Mouse (Mus musculus) cortical plate, adult 2 months (tissue): ENCODE measurements around the gene Lad1.
A peak's percentile ranks its signal among the peaks of the same experiment; 100 is the strongest.

ENCODE experiments used
- CTCF ChIP-seq: fragments of 200-500 bp; IDR thresholded peaks from 2 replicates; pipeline ENCODE4 v1.5.1; 2011; ENCODE audit warnings: mild to moderate bottlenecking, control low read depth, low read length; ENCODE audit not compliant: insufficient read depth; ENCODE audit errors: extremely low read depth
- POLR2A ChIP-seq: fragments of 200-500 bp; IDR thresholded peaks from 2 replicates; pipeline ENCODE4 v1.6.1; 2011; ENCODE audit warnings: mild to moderate bottlenecking, low read length, control low read depth; ENCODE audit not compliant: insufficient read depth; ENCODE audit errors: extremely low read depth

- peak; percentile 94 for TF ChIP-seq CTCF
- TF ChIP-seq POLR2A: no peak
Observed at GRCm38 (mm10) chr1:135781220-135781619, 37.2 kb upstream of the Lad1 start.
